Mouse (Mus musculus): ENCODE results near the gene Erp27. TPM values are rescaled to one million over a fixed set of nuclear protein-coding genes. Genes with fewer than 3 reads are reported as not detected.

The Erp27 gene
- polyA plus RNA-seq, 1 experiment from 2014 or later: 1.7 TPM

- H3K27ac ChIP-seq (replicated peaks in 1 of 2; ENCODE audit: control insufficient read depth in 1 of 2, insufficient read depth in 1 of 2, low read depth in 2 of 2, low read length in 2 of 2): no peak overlapping the region
- H3K9ac ChIP-seq (ENCODE audit: low read length): no peak overlapping the region
- no peak overlapping the region for H3K4me3 ChIP-seq (ENCODE audit: control insufficient read depth in 1 of 2, insufficient read depth in 1 of 2, low read depth in 1 of 2, low read length in 2 of 2)
- peaks cover 6 to 9% of the 10 kb centered on the region in 2 experiments for H3K4me1 ChIP-seq (ENCODE audit: control insufficient read depth in 2 of 2, insufficient read depth in 2 of 2, low read length in 2 of 2)
- no peaks in the 10 kb centered on the region for H3K27me3 ChIP-seq (ENCODE audit: control insufficient read depth, insufficient read depth, low read length)
- no peak for ATAC-seq (ENCODE audit: insufficient number of reproducible peaks, insufficient read depth, low FRiP score, low read depth)
- no peak overlapping the region for H3K4me2 ChIP-seq (ENCODE audit: low read length)
- no peaks in the 10 kb centered on the region for H3K9me3 ChIP-seq (ENCODE audit: control insufficient read depth, low read length)
- no peaks in the 10 kb centered on the region for H3K36me3 ChIP-seq (ENCODE audit: control insufficient read depth, insufficient read depth, low read length)
- WGBS: 68% methylated on average over 5 of the region's 5 CpGs
Observed at GRCm38 (mm10) chr6:136946241-136946640, 24.3 kb upstream of the Erp27 start.

- H3K9me3 ChIP-seq (ENCODE audit: control insufficient read depth, low read length): no peaks in the 10 kb centered on the region
- no peak overlapping the region for H3K27ac ChIP-seq (replicated peaks in 1 of 2; ENCODE audit: control insufficient read depth in 1 of 2, insufficient read depth in 1 of 2, low read depth in 2 of 2, low read length in 2 of 2)
- no peak overlapping the region for H3K9ac ChIP-seq (ENCODE audit: low read length)
- no peak overlapping the region for H3K4me3 ChIP-seq (ENCODE audit: control insufficient read depth in 1 of 2, insufficient read depth in 1 of 2, low read depth in 1 of 2, low read length in 2 of 2)
- H3K4me1 ChIP-seq (ENCODE audit: control insufficient read depth in 2 of 2, insufficient read depth in 2 of 2, low read length in 2 of 2): peaks cover 16 to 23% of the 10 kb centered on the region in 2 experiments
- H3K36me3 ChIP-seq (ENCODE audit: control insufficient read depth, insufficient read depth, low read length): no peaks in the 10 kb centered on the region
- no peak overlapping the region for H3K4me2 ChIP-seq (ENCODE audit: low read length)
- 81% methylated on average over 8 of the region's 8 CpGs for WGBS
- H3K27me3 ChIP-seq (ENCODE audit: control insufficient read depth, insufficient read depth, low read length): no peaks in the 10 kb centered on the region
- ATAC-seq (ENCODE audit: insufficient number of reproducible peaks, insufficient read depth, low FRiP score, low read depth): no peak
Observed at GRCm38 (mm10) chr6:136944511-136944910, 22.5 kb upstream of the Erp27 start.

GRCm38 (mm10) chr6:136943392-136943791 lies 21.4 kb upstream of the Erp27 start:
- H3K9me3 ChIP-seq (ENCODE audit: control insufficient read depth, low read length): no peaks in the 10 kb centered on the region
- no peak overlapping the region for H3K4me3 ChIP-seq (ENCODE audit: control insufficient read depth in 1 of 2, insufficient read depth in 1 of 2, low read depth in 1 of 2, low read length in 2 of 2)
- H3K27ac ChIP-seq (replicated peaks in 1 of 2; ENCODE audit: control insufficient read depth in 1 of 2, insufficient read depth in 1 of 2, low read depth in 2 of 2, low read length in 2 of 2): no peak overlapping the region
- H3K4me1 ChIP-seq (ENCODE audit: control insufficient read depth in 2 of 2, insufficient read depth in 2 of 2, low read length in 2 of 2): peaks cover 17 to 28% of the 10 kb centered on the region in 2 experiments
- H3K36me3 ChIP-seq (ENCODE audit: control insufficient read depth, insufficient read depth, low read length): no peaks in the 10 kb centered on the region
- H3K4me2 ChIP-seq (ENCODE audit: low read length): no peak overlapping the region
- H3K27me3 ChIP-seq (ENCODE audit: control insufficient read depth, insufficient read depth, low read length): no peaks in the 10 kb centered on the region
- no peak for ATAC-seq (ENCODE audit: insufficient number of reproducible peaks, insufficient read depth, low FRiP score, low read depth)
- H3K9ac ChIP-seq (ENCODE audit: low read length): no peak overlapping the region

- peaks cover 17 to 28% of the 10 kb centered on the region in 2 experiments for H3K4me1 ChIP-seq (ENCODE audit: control insufficient read depth in 2 of 2, insufficient read depth in 2 of 2, low read length in 2 of 2)
- no peak overlapping the region for H3K4me3 ChIP-seq (ENCODE audit: control insufficient read depth in 1 of 2, insufficient read depth in 1 of 2, low read depth in 1 of 2, low read length in 2 of 2)
- WGBS: 88% methylated on average over 9 of the region's 9 CpGs
- no peaks in the 10 kb centered on the region for H3K9me3 ChIP-seq (ENCODE audit: control insufficient read depth, low read length)
- no peak for ATAC-seq (ENCODE audit: insufficient number of reproducible peaks, insufficient read depth, low FRiP score, low read depth)
- no peak overlapping the region for H3K9ac ChIP-seq (ENCODE audit: low read length)
- H3K27ac ChIP-seq (replicated peaks in 1 of 2; ENCODE audit: control insufficient read depth in 1 of 2, insufficient read depth in 1 of 2, low read depth in 2 of 2, low read length in 2 of 2): 0 out of 4 replicates have a peak overlapping the region, but pooled peaks of 1 of the 2 experiments have one; percentile 9
- no peaks in the 10 kb centered on the region for H3K36me3 ChIP-seq (ENCODE audit: control insufficient read depth, insufficient read depth, low read length)
- no peak overlapping the region for H3K4me2 ChIP-seq (ENCODE audit: low read length)
- no peaks in the 10 kb centered on the region for H3K27me3 ChIP-seq (ENCODE audit: control insufficient read depth, insufficient read depth, low read length)
Observed at GRCm38 (mm10) chr6:136942280-136942679, 20.3 kb upstream of the Erp27 start.

- Histone ChIP-seq H3K4me1 (ENCODE audit: control insufficient read depth in 2 of 2, insufficient read depth in 2 of 2, low read length in 2 of 2) (peaks cover 17 to 28% of the 10 kb centered on the region in 2 experiments), H3K9me3 (ENCODE audit: control insufficient read depth, low read length) (no peaks in the 10 kb centered on the region), H3K4me3 (ENCODE audit: control insufficient read depth in 1 of 2, insufficient read depth in 1 of 2, low read depth in 1 of 2, low read length in 2 of 2) (peak within 1 kb of the TSS; percentile 27 to 36), H3K27ac (replicated peaks in 1 of 2; ENCODE audit: control insufficient read depth in 1 of 2, insufficient read depth in 1 of 2, low read depth in 2 of 2, low read length in 2 of 2) (peak within 1 kb of the TSS; percentile 82 to 85), H3K9ac (ENCODE audit: low read length) (peak within 1 kb of the TSS; percentile 59), H3K4me2 (ENCODE audit: low read length) (peak within 1 kb of the TSS; percentile 57), H3K36me3 (ENCODE audit: control insufficient read depth, insufficient read depth, low read length) (no peaks in the 10 kb centered on the region), H3K27me3 (ENCODE audit: control insufficient read depth, insufficient read depth, low read length) (no peaks in the 10 kb centered on the region)
- peak; percentile 71 for ATAC-seq (ENCODE audit: insufficient number of reproducible peaks, insufficient read depth, low FRiP score, low read depth)
- 22% methylated on average over 12 of the region's 12 CpGs for WGBS
Observed at GRCm38 (mm10) chr6:136941051-136942021, 19.4 kb upstream of the Erp27 start, which contains the start of gene Arhgdib. Gene Arhgdib, minus strand, starts transcription at chr6:136941899.

GRCm38 (mm10) chr6:136940188-136940960 lies 18.4 kb upstream of the Erp27 start:
- Histone ChIP-seq H3K9me3 (ENCODE audit: control insufficient read depth, low read length) (no peaks in the 10 kb centered on the region), H3K4me3 (ENCODE audit: control insufficient read depth in 1 of 2, insufficient read depth in 1 of 2, low read depth in 1 of 2, low read length in 2 of 2) (peak overlapping the region; percentile 27 to 36), H3K4me2 (ENCODE audit: low read length) (peak overlapping the region; percentile 57), H3K4me1 (ENCODE audit: control insufficient read depth in 2 of 2, insufficient read depth in 2 of 2, low read length in 2 of 2) (peaks cover 19 to 28% of the 10 kb centered on the region in 2 experiments), H3K27me3 (ENCODE audit: control insufficient read depth, insufficient read depth, low read length) (no peaks in the 10 kb centered on the region), H3K9ac (ENCODE audit: low read length) (peak overlapping the region; percentile 59; the same call in 1 of the 2 replicates), H3K36me3 (ENCODE audit: control insufficient read depth, insufficient read depth, low read length) (no peaks in the 10 kb centered on the region), H3K27ac (replicated peaks in 1 of 2; ENCODE audit: control insufficient read depth in 1 of 2, insufficient read depth in 1 of 2, low read depth in 2 of 2, low read length in 2 of 2) (peak overlapping the region; percentile 82 to 85)
- ATAC-seq (ENCODE audit: insufficient number of reproducible peaks, insufficient read depth, low FRiP score, low read depth): no peak
- WGBS: 67% methylated on average over 11 of the region's 11 CpGs

Data from heart, embryonic 14.5 days (tissue).